Mouse (Mus musculus) frontal cortex, postnatal 10 days (tissue): ENCODE results near the gene Tff3.

Source experiments
- DNase-seq, 2 experiments: peaks; one replicate each; pipeline ENCODE4 v3.0.0; 2022; ENCODE audit warnings: low spot score in 2 of 2, mixed read lengths in 1 of 2

The Tff3 gene

GRCm38 (mm10) chr17:31077561-31077960, 51.9 kb downstream of the Tff3 start:
- no peak for DNase-seq

GRCm38 (mm10) chr17:31075471-31075870, 54.0 kb downstream of the Tff3 start:
- no peak for DNase-seq
